Mouse (Mus musculus) gonadal fat pad, adult 2 months (tissue): ENCODE measurements at regions not wholly inside any gene's neighbourhood (a gene's known extent, or its start where the extent isn't known, plus 50 kb on each side); places are given as distances from the start of the nearest gene placed in this dataset.

Experiments
- DNase-seq: peaks from one replicate; pipeline ENCODE4 v3.0.0-alpha.2; 2012; ENCODE audit warnings: low read depth

- no peak for DNase-seq
Measured at GRCm38 (mm10) chr6:127348770-127349409, 97.8 kb upstream of the Parp11 start.

DNA sequence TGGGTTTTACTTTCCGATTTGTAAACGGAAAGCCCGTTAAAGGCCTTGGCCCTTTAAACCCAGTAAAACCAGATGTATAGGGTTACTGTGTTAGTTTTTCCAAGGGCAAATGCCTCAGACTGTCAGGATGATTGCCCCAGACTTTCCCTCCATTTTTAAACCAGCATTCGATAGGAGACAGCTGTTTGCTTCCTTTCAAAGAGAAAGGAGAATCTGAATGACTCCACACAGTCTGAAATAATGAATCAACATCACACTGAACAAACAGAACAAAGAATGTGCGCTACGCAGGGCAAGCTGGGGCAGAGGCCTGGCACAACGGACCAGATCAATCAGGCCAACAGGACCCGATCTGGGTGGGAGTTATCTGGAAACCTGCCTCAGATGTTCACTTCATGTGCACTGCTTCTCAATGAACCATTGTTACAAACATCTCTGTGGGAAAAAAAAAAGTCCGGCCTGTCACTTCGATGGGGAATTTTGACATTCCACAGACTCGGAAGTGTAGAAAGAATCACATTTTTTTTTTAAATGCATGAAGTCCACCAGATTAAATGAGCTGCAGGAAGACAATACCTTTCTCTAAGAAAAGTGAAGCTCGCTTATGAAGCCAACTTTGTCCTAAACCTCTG is 97.0 kb upstream of the Parp11 start:
- DNase-seq: no peak

- DNase-seq: no peak
Measured at GRCm38 (mm10) chr6:127351691-127352090, 94.9 kb upstream of the Parp11 start.

DNA sequence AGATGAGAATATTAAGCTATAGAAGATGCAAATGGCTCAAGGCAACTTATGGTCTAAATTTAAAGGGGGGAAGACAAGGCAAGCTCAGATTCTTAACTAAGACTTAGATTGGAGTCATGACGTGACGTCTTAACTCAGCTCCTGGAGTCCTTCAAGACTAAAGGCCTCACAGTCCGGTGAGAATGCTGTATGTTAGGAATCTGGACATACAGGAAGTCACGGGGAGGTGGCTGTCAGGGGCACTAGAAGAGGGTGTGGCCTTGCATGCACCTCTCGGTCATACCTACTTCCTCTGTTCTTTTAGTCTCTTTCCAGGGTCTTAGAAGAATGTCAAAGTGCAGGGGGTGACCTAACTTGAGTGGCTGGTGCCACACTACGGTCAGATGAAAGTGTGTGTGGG is 91.5 kb upstream of the Parp11 start:
- DNase-seq: no peak

GRCm38 (mm10) chr6:127356442-127356841 is 90.2 kb upstream of the Parp11 start:
- no peak for DNase-seq

DNA sequence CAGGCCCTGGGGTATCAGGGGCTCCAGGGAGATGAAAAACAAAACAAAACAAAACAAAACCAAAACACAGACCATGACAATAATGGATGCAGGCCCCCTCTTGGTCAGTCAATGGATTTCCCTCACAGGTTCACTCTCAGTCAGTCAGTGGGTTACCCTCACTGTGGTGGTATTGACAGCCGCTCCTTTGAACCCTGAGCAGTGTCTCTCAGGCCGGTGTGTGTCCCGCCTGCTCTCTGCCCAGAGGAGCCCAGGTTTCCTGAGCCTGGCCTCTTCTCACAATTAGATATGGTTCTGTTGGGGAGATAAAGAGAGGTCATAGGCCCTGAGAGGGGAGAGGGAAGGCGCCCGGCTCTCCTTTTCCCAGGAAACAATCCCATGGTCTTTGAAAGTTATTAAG is 87.8 kb upstream of the Parp11 start:
- no peak for DNase-seq

DNA sequence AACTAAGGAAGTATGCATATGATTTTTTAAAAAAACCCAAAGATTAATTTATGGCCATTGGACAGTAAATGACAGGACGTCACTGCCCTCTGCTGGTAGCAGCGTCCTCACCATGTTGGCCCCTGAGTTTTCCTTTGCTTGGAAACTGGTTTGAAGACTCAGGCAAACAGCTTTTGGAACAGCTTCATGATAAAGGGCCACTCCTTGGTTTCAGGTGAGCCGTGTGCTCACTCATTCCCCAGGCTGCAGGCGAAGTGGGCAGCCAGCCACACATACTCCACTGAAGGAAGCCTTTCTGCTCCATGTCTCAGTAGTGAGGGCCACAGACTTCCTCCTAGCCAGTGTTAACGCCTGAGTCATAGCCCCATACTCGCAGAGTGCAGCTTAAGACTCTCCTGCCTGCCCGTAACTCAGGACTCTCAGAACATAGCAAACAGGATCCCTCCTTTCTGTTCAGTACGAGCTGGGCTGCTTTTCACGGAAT is 87.2 kb upstream of the Parp11 start:
- DNase-seq: no peak

- no peak for DNase-seq
Measured at GRCm38 (mm10) chr6:127362166-127362565, 84.5 kb upstream of the Parp11 start.

DNA sequence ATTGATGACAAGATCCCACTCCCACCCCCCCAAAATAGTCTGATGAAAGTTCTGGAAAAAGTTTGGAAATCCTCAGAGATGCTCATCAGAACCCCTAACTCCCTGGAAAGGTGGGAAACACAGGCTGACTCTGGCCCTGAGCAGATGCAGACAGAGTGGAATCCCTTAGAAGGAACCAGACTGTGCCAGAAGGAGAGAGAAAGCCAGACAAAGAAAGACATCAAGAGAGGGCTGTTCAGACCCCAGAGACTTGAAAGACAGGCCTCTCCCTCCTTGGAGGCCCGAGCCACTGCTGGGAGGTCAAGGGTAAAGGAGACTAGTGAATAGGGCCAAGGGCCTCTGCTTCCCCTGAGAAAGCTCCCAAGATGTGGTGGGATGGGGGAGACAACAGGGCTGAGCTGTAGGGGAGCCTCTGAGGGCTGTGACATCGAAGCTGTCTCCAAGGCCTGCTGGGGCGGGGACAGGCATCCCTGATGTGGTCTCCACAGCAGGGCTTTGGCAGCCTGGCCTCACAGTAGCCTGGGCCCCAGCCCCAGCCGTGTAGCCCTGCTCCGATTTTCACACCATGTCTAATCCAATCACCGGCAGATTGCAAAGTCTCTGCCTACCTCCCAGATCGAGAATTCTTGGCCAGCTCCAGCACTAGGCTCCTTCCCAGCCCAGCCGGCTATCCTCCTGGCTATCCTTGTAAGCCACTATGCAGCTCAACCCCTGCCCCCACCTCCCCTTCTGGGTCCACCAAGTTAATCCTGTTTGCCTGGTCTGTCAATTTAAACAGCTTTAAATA is 83.5 kb upstream of the Parp11 start:
- no peak for DNase-seq

- no peak for DNase-seq
Measured at GRCm38 (mm10) chr6:127363871-127364590, 82.6 kb upstream of the Parp11 start.

DNA sequence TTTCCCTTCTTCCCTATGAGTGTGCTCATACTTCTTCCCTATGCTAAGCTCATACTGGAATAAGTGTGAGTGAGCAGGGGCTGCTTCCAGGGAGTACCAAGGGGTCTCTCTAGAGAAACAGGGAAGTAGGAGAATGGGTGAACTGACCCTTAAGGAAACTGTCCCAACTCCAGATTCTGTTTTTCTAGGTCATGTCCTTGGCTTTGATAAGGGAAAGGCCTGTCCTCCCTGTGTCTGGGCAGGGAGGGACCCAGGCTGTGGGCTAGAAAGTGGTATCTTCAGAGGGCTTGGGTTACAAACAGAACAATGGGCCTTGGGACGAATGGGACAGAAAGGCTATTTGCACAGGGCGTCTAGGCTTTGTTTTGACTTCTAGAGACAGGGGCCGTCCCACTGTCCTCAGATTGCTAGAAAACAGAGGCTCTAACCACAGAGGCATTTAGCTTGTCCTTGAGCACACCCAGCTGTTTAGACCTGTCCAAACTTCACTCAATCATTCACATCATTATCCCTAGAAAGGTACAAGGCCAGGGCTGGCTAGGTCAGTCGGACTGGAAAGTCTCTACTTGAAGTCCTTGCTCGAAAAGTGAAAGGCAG is 82.0 kb upstream of the Parp11 start:
- no peak for DNase-seq

- no peak for DNase-seq
Measured at GRCm38 (mm10) chr6:127365246-127365645, 81.4 kb upstream of the Parp11 start.

- DNase-seq: no peak
Measured at GRCm38 (mm10) chr6:127365651-127366050, 81.0 kb upstream of the Parp11 start.

DNA sequence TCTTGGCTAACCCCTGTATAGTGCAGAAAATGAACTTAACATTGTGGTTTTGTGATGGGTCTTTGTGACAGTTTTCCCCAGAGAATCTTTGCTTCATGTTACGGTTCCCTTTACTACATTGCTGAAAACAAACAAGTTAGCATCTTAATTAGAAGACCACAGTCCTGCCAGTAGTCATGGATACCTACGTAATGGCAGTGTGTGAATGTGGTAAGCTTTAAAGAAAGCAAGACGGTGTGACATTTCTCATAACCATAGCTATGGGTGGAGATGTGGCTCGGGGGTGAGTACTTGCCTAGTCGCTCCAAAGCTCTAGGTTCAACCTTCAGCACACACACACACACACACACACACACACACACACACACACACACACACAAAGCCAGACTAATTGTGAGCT is 73.6 kb upstream of the Parp11 start:
- DNase-seq: no peak

DNA sequence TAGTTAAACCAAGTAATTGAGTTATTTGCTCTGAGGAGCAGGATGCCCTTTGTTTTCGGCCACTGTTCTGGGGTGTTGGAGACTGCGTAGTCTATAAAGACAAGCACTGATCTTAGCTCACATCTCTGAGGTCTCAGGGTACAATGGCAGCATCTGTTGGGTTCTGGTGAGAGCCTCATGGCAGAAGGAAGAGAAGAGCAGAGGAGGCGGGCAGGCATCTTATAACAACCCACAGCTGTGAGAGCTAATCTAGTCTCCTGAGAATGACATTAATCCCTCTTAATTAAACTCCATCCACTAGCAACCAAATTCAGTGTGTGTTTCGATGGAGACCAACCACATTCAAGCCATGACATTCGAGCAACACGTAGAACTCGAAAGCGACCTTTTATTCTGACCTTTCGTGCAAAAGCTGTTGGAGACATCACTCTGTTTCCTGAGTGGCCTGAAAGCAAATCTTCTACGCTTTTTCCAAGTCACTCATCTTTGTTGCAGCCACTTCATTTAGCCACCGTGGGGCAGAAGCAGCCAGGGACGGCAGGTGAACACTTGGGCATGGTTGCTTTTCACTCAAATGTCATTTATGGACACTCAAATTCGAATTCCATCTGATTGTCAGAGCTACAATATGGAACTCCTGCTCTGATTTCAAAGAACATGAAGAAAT is 72.7 kb upstream of the Parp11 start:
- DNase-seq: no peak

DNA sequence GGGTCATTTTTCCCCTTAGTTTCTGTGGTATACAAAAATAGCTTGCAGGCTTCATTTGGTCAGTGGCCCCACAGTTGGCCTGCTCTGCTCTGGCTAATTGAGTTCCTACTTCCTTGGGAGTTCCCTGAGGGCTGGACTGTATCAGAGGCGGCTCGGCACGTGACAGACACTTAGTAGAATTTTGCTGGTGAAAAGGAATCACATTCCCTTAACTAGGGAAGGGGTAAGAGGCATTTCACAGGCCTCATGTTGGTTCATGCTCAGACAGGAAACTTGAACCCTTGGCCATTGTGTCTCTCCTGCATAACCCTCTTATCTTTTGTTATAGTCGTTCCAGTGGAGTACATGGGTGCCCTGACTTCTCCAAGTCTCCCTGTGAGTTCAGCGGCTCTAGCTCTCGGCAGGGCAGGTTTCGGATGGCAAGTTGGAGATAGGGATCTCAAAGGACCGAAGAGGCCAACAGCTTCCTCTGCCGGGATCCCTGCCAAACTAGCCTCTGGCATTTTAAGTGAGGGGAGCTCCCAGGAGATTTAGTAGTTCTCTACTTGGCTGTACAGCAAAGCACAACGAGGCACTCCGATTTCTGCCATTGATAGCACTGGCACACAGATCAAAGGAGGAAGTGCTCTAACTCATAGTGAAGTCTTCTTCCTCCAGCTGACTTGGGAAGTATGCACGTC is 72.0 kb upstream of the Parp11 start:
- peak; percentile 78 for DNase-seq

- no peak for DNase-seq
Measured at GRCm38 (mm10) chr6:127375144-127375529, 71.5 kb upstream of the Parp11 start.

GRCm38 (mm10) chr6:127375711-127376199 is 70.9 kb upstream of the Parp11 start:
- peak; percentile 59 for DNase-seq

DNA sequence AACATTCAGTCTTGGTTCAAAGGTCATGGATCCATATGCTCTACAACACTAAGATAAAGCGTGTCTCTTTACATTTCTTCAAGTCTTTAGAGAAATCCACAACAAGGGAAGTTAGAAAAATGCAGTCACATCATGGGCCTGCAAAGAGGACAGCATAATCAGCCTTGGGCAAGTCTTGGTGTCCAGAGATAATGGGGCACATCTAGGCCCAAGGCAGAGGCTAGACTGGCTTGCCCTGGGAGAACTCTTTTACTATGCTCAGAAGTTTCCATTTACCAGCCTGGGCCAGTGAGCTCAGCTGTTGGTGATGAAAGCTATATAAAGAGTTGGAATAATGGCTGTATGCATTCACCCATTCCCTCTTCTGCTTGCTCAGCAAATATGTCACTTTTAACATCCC is 67.9 kb upstream of the Parp11 start:
- no peak for DNase-seq

GRCm38 (mm10) chr6:127379511-127379910 is 67.1 kb upstream of the Parp11 start:
- no peak for DNase-seq
